Mouse (Mus musculus) right cerebral cortex, postnatal 10 days (tissue): ENCODE measurements at regions not wholly inside any gene's neighbourhood (a gene's known extent, or its start where the extent isn't known, plus 50 kb on each side); places are given as distances from the start of the nearest gene placed in this dataset.
A peak's percentile ranks its signal among the peaks of the same experiment; 100 is the strongest.

Source experiments
- DNase-seq, 2 experiments: peaks; one replicate each; pipeline ENCODE4 v3.0.0; 2021; ENCODE audit warnings: low spot score in 2 of 2

- no peak for DNase-seq
These were observed 75.3 kb upstream of the Arhgap21 start for GRCm38 (mm10) chr2:21044007-21044406.

- DNase-seq: no peak
These were observed 74.6 kb upstream of the Arhgap21 start for GRCm38 (mm10) chr2:21043302-21043701.

- DNase-seq: no peak
These were observed 68.9 kb upstream of the Arhgap21 start for GRCm38 (mm10) chr2:21037607-21038006.

- DNase-seq: peak; percentile 72 to 75
These were observed 68.5 kb upstream of the Arhgap21 start for GRCm38 (mm10) chr2:21037181-21037580.

- DNase-seq: no peak
These were observed 67.4 kb upstream of the Arhgap21 start for GRCm38 (mm10) chr2:21035884-21036648.

GRCm38 (mm10) chr2:21034651-21035050 is 66.0 kb upstream of the Arhgap21 start:
- peak; percentile 69 to 72 for DNase-seq

GRCm38 (mm10) chr2:21030650-21031049 is 62.0 kb upstream of the Arhgap21 start:
- no peak for DNase-seq

GRCm38 (mm10) chr2:21029391-21030010 is 60.8 kb upstream of the Arhgap21 start:
- DNase-seq: no peak

GRCm38 (mm10) chr2:21028605-21029004 is 59.9 kb upstream of the Arhgap21 start:
- peak; percentile 59 to 71 for DNase-seq

GRCm38 (mm10) chr2:21018535-21018934 is 49.9 kb upstream of the Arhgap21 start:
- no peak for DNase-seq
